9 mouse cellular contexts compared by ENCODE assay signal in the genomic region with DNA sequence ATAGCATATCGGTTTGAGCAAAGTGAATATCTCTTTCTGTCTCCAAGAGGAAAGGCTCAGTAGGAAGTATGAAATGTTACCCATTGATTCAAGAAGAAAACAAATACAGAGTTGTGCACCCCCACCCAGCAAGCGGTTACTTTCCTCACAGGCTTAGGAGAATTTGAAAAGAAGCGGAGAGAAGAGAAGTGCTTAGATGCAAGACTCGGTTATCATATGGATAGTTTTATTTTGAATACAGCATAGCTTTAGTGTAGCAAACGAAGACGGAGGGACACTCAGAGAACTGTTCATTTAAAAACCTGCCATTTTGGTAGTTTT. TPM values are rescaled to one million over a fixed set of nuclear protein-coding genes. Genes with fewer than 3 reads are reported as not detected.
A peak's percentile ranks its signal among the peaks of the same experiment; 100 is the strongest.
DNase-seq lines count a peak whose midpoint lies in the region; ATAC-seq and TF ChIP-seq lines count a peak whose summit lies in the region.
"Had no signal": no experiment of that assay in that cellular context is flagged by ENCODE, and none has a peak within 500 bp of the region (broad histone marks: within the 10 kb centered on the region; RNA-seq: fewer than 3 reads in every experiment).

No protein-coding gene starts in this region.

- no peak for DNase-seq in left cerebral cortex, adult 2 months (ENCODE audit: extremely low spot score in 1 of 2, low spot score in 2 of 2)
- no peak for DNase-seq in left cerebral cortex, postnatal 4 days
- DNase-seq in layer of hippocampus, adult 9-11 months = no peak
- no peak for DNase-seq in thymus, adult 2 months
- DNase-seq in thymus, postnatal 0 days (ENCODE audit: low spot score) = no peak

- no peak for TF ChIP-seq CTCF in left cerebral cortex, adult 2 months (IDR thresholded peaks at IDR 0.05)
- no peak for TF ChIP-seq CTCF in thymus, adult 2 months (IDR thresholded peaks at IDR 0.05; ENCODE audit: borderline replicate concordance, control insufficient read depth, extremely low read depth, insufficient read depth, low read length, poor library complexity)

- H3K4me1 ChIP-seq in forebrain, embryonic 13.5 days = peaks cover 43% of the 10 kb centered on the region
- H3K4me1 ChIP-seq in limb, embryonic 12.5 days (replicated peaks) = peaks cover 17% of the 10 kb centered on the region
- H3K4me1 ChIP-seq in neural tube, embryonic 14.5 days (ENCODE audit: control insufficient read depth, insufficient read depth, low read length) = peaks cover 14% of the 10 kb centered on the region; the same call in 1 of the 2 replicates
- H3K4me1 ChIP-seq in thymus, adult 2 months (replicated peaks; ENCODE audit: control insufficient read depth, insufficient read depth, low read length) = no peaks in the 10 kb centered on the region; the same call in 1 of the 2 replicates

- H3K9ac ChIP-seq in forebrain, embryonic 13.5 days = peak overlapping the region; percentile 98
- H3K9ac ChIP-seq in limb, embryonic 12.5 days (replicated peaks) = peak overlapping the region; percentile 99; the same call in 1 of the 2 replicates
- H3K9ac ChIP-seq in neural tube, embryonic 14.5 days (replicated peaks; ENCODE audit: low read depth, low read length) = peak overlapping the region; percentile 95; the same call in 1 of the 2 replicates

- no peaks in the 10 kb centered on the region for H3K36me3 ChIP-seq in forebrain, embryonic 13.5 days (ENCODE audit: poor library complexity, severe bottlenecking)
- no peaks in the 10 kb centered on the region for H3K36me3 ChIP-seq in limb, embryonic 12.5 days
- H3K36me3 ChIP-seq in neural tube, embryonic 14.5 days (ENCODE audit: control insufficient read depth, insufficient read depth, low read length) = no peaks in the 10 kb centered on the region
- no peaks in the 10 kb centered on the region for H3K36me3 ChIP-seq in thymus, adult 2 months (ENCODE audit: control insufficient read depth, insufficient read depth, low read length)
- H3K36me3 ChIP-seq: G1E had no signal

- peak overlapping the region; percentile 57 for H3K4me3 ChIP-seq in left cerebral cortex, adult 2 months
- peak overlapping the region; percentile 84 for H3K4me3 ChIP-seq in forebrain, embryonic 13.5 days
- H3K4me3 ChIP-seq in limb, embryonic 12.5 days (replicated peaks) = peak overlapping the region; percentile 80
- peak overlapping the region; percentile 81 for H3K4me3 ChIP-seq in neural tube, embryonic 14.5 days (ENCODE audit: low read depth, low read length)
- no peak overlapping the region for H3K4me3 ChIP-seq in thymus, adult 2 months (ENCODE audit: control insufficient read depth, insufficient read depth, low read length)

- no peak overlapping the region for H3K27ac ChIP-seq in left cerebral cortex, adult 2 months
- peak overlapping the region; percentile 99 for H3K27ac ChIP-seq in forebrain, embryonic 13.5 days
- H3K27ac ChIP-seq in limb, embryonic 12.5 days = peak overlapping the region; percentile 98; the same call in 1 of the 2 replicates
- peak overlapping the region; percentile 96 for H3K27ac ChIP-seq in neural tube, embryonic 14.5 days (ENCODE audit: low read depth, low read length)
- H3K27ac ChIP-seq in thymus, adult 2 months (ENCODE audit: control insufficient read depth, insufficient read depth, low read length) = no peak overlapping the region

- peak overlapping the region; percentile 71 for H3K4me2 ChIP-seq in forebrain, embryonic 13.5 days
- peak overlapping the region; percentile 66 for H3K4me2 ChIP-seq in limb, embryonic 12.5 days
- peak overlapping the region; percentile 70 for H3K4me2 ChIP-seq in neural tube, embryonic 14.5 days (ENCODE audit: low read depth, low read length)

- TF ChIP-seq POLR2A in thymus, adult 2 months (IDR thresholded peaks at IDR 0.05; ENCODE audit: control insufficient read depth, extremely low read depth, insufficient read depth, low read length, poor library complexity) = no peak

- H3K9me3 ChIP-seq in forebrain, embryonic 13.5 days (replicated peaks) = no peaks in the 10 kb centered on the region
- H3K9me3 ChIP-seq in limb, embryonic 12.5 days = no peaks in the 10 kb centered on the region
- H3K9me3 ChIP-seq in neural tube, embryonic 14.5 days (ENCODE audit: control insufficient read depth, low read length) = no peaks in the 10 kb centered on the region

- WGBS in forebrain, embryonic 13.5 days = 3% methylated on average over 6 of the region's 6 CpGs
- 5% methylated on average over 6 of the region's 6 CpGs for WGBS in limb, embryonic 12.5 days
- WGBS in neural tube, embryonic 14.5 days = 4% methylated on average over 6 of the region's 6 CpGs
- 22% methylated on average over 6 of the region's 6 CpGs for whole genome bisulfite sequencing in thymus, adult 2 months

- ATAC-seq in forebrain, embryonic 13.5 days = no peak
- no peak for ATAC-seq in limb, embryonic 12.5 days (ENCODE audit: insufficient number of reproducible peaks, insufficient read depth, low FRiP score, low TSS enrichment, low read depth)
- no peak for ATAC-seq in neural tube, embryonic 14.5 days (ENCODE audit: low read depth)

- intact Hi-C loops in left cerebral cortex, adult 2 months (cut with DNase I) = loop anchor here (2.0 to 5.0 kb wide), 4 partner anchors 39 to 803 kb away; no protein-coding TSS in a partner anchor
- intact Hi-C loops in left cerebral cortex, postnatal 4 days (cut with DNase I) = loop anchor here (5.0 kb wide), 2 partner anchors 337 to 808 kb away; no protein-coding TSS in a partner anchor

- H3K27me3 ChIP-seq in forebrain, embryonic 13.5 days = no peaks in the 10 kb centered on the region
- peaks cover 18% of the 10 kb centered on the region for H3K27me3 ChIP-seq in limb, embryonic 12.5 days
- no peaks in the 10 kb centered on the region for H3K27me3 ChIP-seq in neural tube, embryonic 14.5 days (ENCODE audit: control insufficient read depth, insufficient read depth, low read length)
- H3K27me3 ChIP-seq in thymus, adult 2 months (ENCODE audit: control insufficient read depth, insufficient read depth, low read length) = no peaks in the 10 kb centered on the region; the same call in 1 of the 2 replicates

RNA-seq across cellular contexts. Expression of gene Npas3, which starts 5.6 kb away (rescaled TPM):
- 10 to 100 TPM; 18.0 to 21.1 TPM for total RNA-seq in left cerebral cortex, adult 2 months (2021)
- total RNA-seq in left cerebral cortex, postnatal 4 days (2021) = 10 to 100 TPM; 43.7 to 47.4 TPM
- 16.8 and 17.8 TPM in 2 replicates for polyA plus RNA-seq in forebrain, embryonic 13.5 days (2015; fragmentation: Nextera tagmentation; extraction: Ambion mirVana)
- 6.3 and 6.9 TPM in 2 replicates for polyA plus RNA-seq in limb, embryonic 12.5 days (2016; fragmentation: Nextera tagmentation; extraction: Ambion mirVana)
- 25.9 and 29.1 TPM in 2 replicates for polyA plus RNA-seq in neural tube, embryonic 14.5 days (2014; fragmentation: Nextera tagmentation; extraction: Ambion mirVana)
- polyA plus RNA-seq in thymus, adult 2 months (2012; rRNA removed) = 0.04 TPM in 1 of 2 replicates, not detected in the other
- 0.07 and 0.12 TPM in 2 replicates for polyA plus RNA-seq in thymus, postnatal 0 days (2015; fragmentation: Nextera tagmentation; extraction: Ambion mirVana)
- polyA plus RNA-seq: G1E had no signal

Comparison
In these comparisons a context has a peak if more than half of its experiments do, and no peak if none do; other contexts are left out.
1. H3K27ac ChIP-seq: peak in forebrain, embryonic 13.5 days (single experiment), limb, embryonic 12.5 days (single experiment) and neural tube, embryonic 14.5 days (single experiment); none in left cerebral cortex, adult 2 months (single experiment) and thymus, adult 2 months (single experiment).
2. Peak in every context shown above with its lines, with median percentiles within 50 percentile points of each other: H3K4me2 ChIP-seq and H3K9ac ChIP-seq.